Mouse (Mus musculus): ENCODE measurements around the gene Gdf9.

Gene Gdf9

DNA sequence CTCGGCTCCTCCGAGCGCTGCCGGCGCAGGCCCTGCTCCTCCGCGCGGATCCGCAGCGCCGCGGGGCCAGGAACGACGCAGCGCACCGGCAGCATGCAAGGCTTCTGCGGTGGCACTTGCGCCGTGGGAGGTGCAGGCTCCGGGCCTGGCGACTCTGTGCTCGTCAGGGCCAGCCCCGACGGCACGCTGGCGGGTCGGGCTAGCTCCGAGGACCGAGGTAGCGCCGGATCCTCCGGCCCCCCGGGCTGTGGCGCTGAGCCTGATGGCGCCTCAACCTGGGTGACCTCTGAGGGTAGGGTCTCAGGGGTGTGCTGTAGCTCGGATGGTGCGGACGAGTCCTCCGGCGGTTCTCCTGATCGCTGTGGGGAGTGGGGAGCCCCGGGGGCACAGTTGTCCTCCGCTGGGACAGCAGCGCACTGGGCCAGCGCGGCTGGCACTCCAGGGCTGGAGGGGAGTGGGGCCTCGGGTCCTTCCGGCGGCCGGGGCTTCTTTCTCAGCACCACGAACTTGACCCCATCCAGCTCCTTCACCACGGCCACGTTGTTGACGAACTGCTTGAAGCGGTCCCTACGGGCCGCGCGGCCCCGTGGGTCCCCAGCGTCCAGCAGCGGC is 48.5 kb downstream of the Gdf9 start:
- DNase-seq = peak; percentile 42

- DNase-seq = peak; percentile 82
Measured at GRCm38 (mm10) chr11:53479783-53480301, 49.0 kb downstream of the Gdf9 start, which contains the start of the genes Gm9945 and Sowaha. Gm9945 (plus strand) TSS chr11:53480166. Sowaha (minus strand) TSS chr11:53480274.

- DNase-seq = peak; percentile 57
Measured at GRCm38 (mm10) chr11:53481088-53481730, 50.4 kb downstream of the Gdf9 start.

DNA sequence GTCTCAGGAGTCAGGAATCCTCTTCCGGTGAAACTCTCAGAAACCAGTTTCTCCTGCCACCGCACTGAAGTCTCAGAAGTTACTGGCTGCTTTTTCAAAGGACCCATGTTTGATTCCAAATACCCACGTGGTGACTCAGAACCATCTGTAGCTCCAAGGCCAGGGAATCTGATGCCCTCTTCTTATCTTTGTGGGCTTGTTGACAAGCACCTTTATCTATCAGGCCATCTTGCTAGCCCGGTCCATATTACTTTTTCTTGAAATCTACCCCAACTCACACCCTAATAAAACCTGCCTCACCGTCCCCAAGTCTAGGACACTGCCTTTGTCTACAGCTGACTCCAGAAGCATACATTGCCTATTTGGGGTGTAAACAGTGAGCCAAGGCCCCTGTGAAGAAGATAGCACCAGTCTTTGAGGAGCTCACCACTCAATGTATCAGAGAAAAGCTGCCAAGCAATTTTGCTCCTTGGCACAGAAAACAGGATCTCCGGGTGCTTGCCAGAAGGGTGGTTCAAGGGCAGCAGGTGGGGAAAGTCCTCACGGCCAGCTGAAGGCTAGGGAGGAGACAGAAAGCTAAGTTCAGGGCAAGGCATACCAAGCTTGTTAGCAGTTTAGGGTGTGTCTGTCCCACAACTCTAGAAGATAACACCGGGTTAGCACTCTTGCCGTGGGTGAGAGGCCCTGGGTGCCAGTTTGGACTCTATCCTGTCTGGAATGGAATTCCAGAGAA is 52.5 kb downstream of the Gdf9 start:
- peak; percentile 82 for DNase-seq

- peak; percentile 39 for DNase-seq
Measured at GRCm38 (mm10) chr11:53485719-53486118, 54.9 kb downstream of the Gdf9 start.

DNA sequence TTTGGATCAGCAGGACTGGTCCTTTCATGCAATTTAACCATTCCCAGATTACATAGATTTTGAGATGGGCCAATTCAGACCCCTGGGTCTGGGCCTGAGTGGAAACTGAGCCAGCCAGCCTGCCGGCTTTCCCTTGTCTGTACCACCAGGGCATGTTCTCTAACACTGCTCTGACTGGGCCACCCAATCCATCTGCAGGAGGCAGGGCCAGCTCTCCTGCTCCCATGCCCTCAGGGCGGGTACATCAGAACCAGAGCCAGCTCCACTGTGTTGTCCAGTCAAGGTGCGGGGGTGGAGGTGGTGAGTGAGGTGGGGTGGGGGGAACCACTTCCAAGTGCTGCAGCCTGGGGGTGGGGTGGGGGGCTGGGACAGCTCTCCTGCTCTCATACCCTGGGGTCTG is 55.5 kb downstream of the Gdf9 start:
- no peak for DNase-seq

- peak; percentile 69 for DNase-seq
Measured at GRCm38 (mm10) chr11:53486822-53487594, 56.2 kb downstream of the Gdf9 start.

Data from liver (tissue).